Mouse (Mus musculus): ENCODE data around the gene Eif3d. TPM values are rescaled to one million over a fixed set of nuclear protein-coding genes. Genes with fewer than 3 reads are reported as not detected.

Gene Eif3d
- total and polyA plus RNA-seq, 3 experiments = 521 to 738 (median 619) TPM

GRCm38 (mm10) chr15:78001400-78001799, 30.8 kb upstream of the Eif3d start:
- no peak overlapping the region for H3K27ac ChIP-seq (ENCODE audit: control insufficient read depth, low read depth, low read length)
- no peak overlapping the region for H3K4me3 ChIP-seq (ENCODE audit: control insufficient read depth in 1 of 2, insufficient read depth in 1 of 2, low read depth in 2 of 2, low read length in 2 of 2)
- H3K9ac ChIP-seq (ENCODE audit: control insufficient read depth, low read depth, low read length, poor library complexity, severe bottlenecking) = no peak overlapping the region
- TF ChIP-seq ZKSCAN1 (IDR thresholded peaks at IDR 0.05; ENCODE audit: low read depth, low read length) = no peak
- no peak for TF ChIP-seq MYB (IDR thresholded peaks at IDR 0.05; ENCODE audit: low read depth, low read length)
- no peak for TF ChIP-seq POLR2AphosphoS2 (IDR thresholded peaks at IDR 0.05; ENCODE audit: low read length)
- TF ChIP-seq NRF1 (IDR thresholded peaks at IDR 0.05; ENCODE audit: insufficient read depth, low read depth, low read length, poor library complexity, severe bottlenecking) = no peak
- TF ChIP-seq ZC3H11A (IDR thresholded peaks at IDR 0.05; ENCODE audit: low read depth, low read length) = no peak
- no peak for TF ChIP-seq SMC3 (IDR thresholded peaks at IDR 0.05; ENCODE audit: low read depth, low read length)
- no peak for TF ChIP-seq USF1 (IDR thresholded peaks at IDR 0.05; ENCODE audit: low read depth, low read length)
- H3K27me3 ChIP-seq (ENCODE audit: control insufficient read depth in 1 of 2, insufficient read depth in 2 of 2, low read length in 2 of 2) = peaks cover 7 to 8% of the 10 kb centered on the region in 2 experiments; a peak in 2 of 4 replicates
- no peak for DNase-seq (ENCODE audit: low read depth, low spot score)
- H3K36me3 ChIP-seq (ENCODE audit: control insufficient read depth in 1 of 2, insufficient read depth in 2 of 2, low read length in 2 of 2) = no peaks in the 10 kb centered on the region
- peaks cover 0 to 7% of the 10 kb centered on the region in 2 experiments; a peak in 2 of 4 replicates for H3K4me1 ChIP-seq (ENCODE audit: control insufficient read depth in 1 of 2, insufficient read depth in 2 of 2, low read length in 2 of 2)
- H3K9me3 ChIP-seq (replicated peaks; ENCODE audit: insufficient read depth, low read length) = no peaks in the 10 kb centered on the region
- H3K79me2 ChIP-seq (ENCODE audit: control insufficient read depth, insufficient read depth, low read length, poor library complexity) = no peaks in the 10 kb centered on the region

- no peak for DNase-seq (ENCODE audit: low read depth, low spot score)
- no peak for TF ChIP-seq BHLHE40 (IDR thresholded peaks at IDR 0.05; ENCODE audit: borderline replicate concordance, low read depth, low read length)
- no peak for TF ChIP-seq RAD21 (IDR thresholded peaks at IDR 0.05; ENCODE audit: low read depth, low read length)
- no peak for TF ChIP-seq MYC (IDR thresholded peaks at IDR 0.05; ENCODE audit: low read depth, low read length)
- TF ChIP-seq CHD2 (IDR thresholded peaks at IDR 0.05; ENCODE audit: low read length) = no peak
- TF ChIP-seq GABPA (IDR thresholded peaks at IDR 0.05; ENCODE audit: low read depth, low read length) = no peak
- TF ChIP-seq SIN3A (IDR thresholded peaks at IDR 0.05; ENCODE audit: low read length) = no peak
- no peak for TF ChIP-seq ZC3H11A (IDR thresholded peaks at IDR 0.05; ENCODE audit: low read depth, low read length)
- TF ChIP-seq TBP (IDR thresholded peaks at IDR 0.05; ENCODE audit: low read depth, low read length) = no peak
- TF ChIP-seq TCF12 (IDR thresholded peaks at IDR 0.05; ENCODE audit: low read depth, low read length) = no peak
- Histone ChIP-seq H3K27ac (ENCODE audit: control insufficient read depth, low read depth, low read length) (no peak overlapping the region), H3K4me1 (ENCODE audit: control insufficient read depth in 1 of 2, insufficient read depth in 2 of 2, low read length in 2 of 2) (no peaks in the 10 kb centered on the region), H3K9ac (ENCODE audit: control insufficient read depth, low read depth, low read length, poor library complexity, severe bottlenecking) (no peak overlapping the region), H3K27me3 (ENCODE audit: control insufficient read depth in 1 of 2, insufficient read depth in 2 of 2, low read length in 2 of 2) (peaks cover 0 to 2% of the 10 kb centered on the region in 2 experiments; a peak in 2 of 4 replicates), H3K79me2 (ENCODE audit: control insufficient read depth, insufficient read depth, low read length, poor library complexity) (no peaks in the 10 kb centered on the region), H3K36me3 (ENCODE audit: control insufficient read depth in 1 of 2, insufficient read depth in 2 of 2, low read length in 2 of 2) (no peaks in the 10 kb centered on the region), H3K9me3 (replicated peaks; ENCODE audit: insufficient read depth, low read length) (no peaks in the 10 kb centered on the region), H3K4me3 (ENCODE audit: control insufficient read depth in 1 of 2, insufficient read depth in 1 of 2, low read depth in 2 of 2, low read length in 2 of 2) (no peak overlapping the region)
These were observed 17.9 kb upstream of the Eif3d start for GRCm38 (mm10) chr15:77988541-77988940.

GRCm38 (mm10) chr15:77983391-77983790, 12.8 kb upstream of the Eif3d start:
- H3K27me3 ChIP-seq (ENCODE audit: control insufficient read depth in 1 of 2, insufficient read depth in 2 of 2, low read length in 2 of 2) = peaks cover 0 to 4% of the 10 kb centered on the region in 2 experiments; a peak in 1 of 4 replicates
- H3K79me2 ChIP-seq (ENCODE audit: control insufficient read depth, insufficient read depth, low read length, poor library complexity) = no peaks in the 10 kb centered on the region
- no peak overlapping the region for H3K4me3 ChIP-seq (ENCODE audit: control insufficient read depth in 1 of 2, insufficient read depth in 1 of 2, low read depth in 2 of 2, low read length in 2 of 2)
- no peaks in the 10 kb centered on the region for H3K9me3 ChIP-seq (replicated peaks; ENCODE audit: insufficient read depth, low read length)
- no peak overlapping the region for H3K9ac ChIP-seq (ENCODE audit: control insufficient read depth, low read depth, low read length, poor library complexity, severe bottlenecking)
- H3K4me1 ChIP-seq (ENCODE audit: control insufficient read depth in 1 of 2, insufficient read depth in 2 of 2, low read length in 2 of 2) = no peaks in the 10 kb centered on the region
- TF ChIP-seq NELFE (IDR thresholded peaks at IDR 0.05; ENCODE audit: low read depth, low read length) = no peak
- no peak for TF ChIP-seq MYB (IDR thresholded peaks at IDR 0.05; ENCODE audit: low read depth, low read length)
- TF ChIP-seq CTCF (IDR thresholded peaks at IDR 0.05 in 2 of 3, conservative IDR thresholded peaks at IDR 0.05 in 1 of 3; ENCODE audit: control insufficient read depth in 1 of 3, insufficient read depth in 1 of 3, low read depth in 2 of 3, low read length in 3 of 3, poor library complexity in 1 of 3, severe bottlenecking in 1 of 3) = no peak
- TF ChIP-seq ETS1 (IDR thresholded peaks at IDR 0.05; ENCODE audit: low read depth, low read length) = no peak
- no peak for TF ChIP-seq JUND (IDR thresholded peaks at IDR 0.05; ENCODE audit: low read depth, low read length)
- TF ChIP-seq USF1 (IDR thresholded peaks at IDR 0.05; ENCODE audit: low read depth, low read length) = no peak
- H3K36me3 ChIP-seq (ENCODE audit: control insufficient read depth in 1 of 2, insufficient read depth in 2 of 2, low read length in 2 of 2) = no peaks in the 10 kb centered on the region
- DNase-seq (ENCODE audit: low read depth, low spot score) = peak; percentile 41
- no peak overlapping the region for H3K27ac ChIP-seq (ENCODE audit: control insufficient read depth, low read depth, low read length)

All from MEL (cell line).